Mouse (Mus musculus) spleen, adult 2 months (tissue): ENCODE results near the gene Rab6b.

Experiments used
- CTCF ChIP-seq: fragments of 200-500 bp; IDR thresholded peaks from 2 replicates; pipeline ENCODE4 v1.5.1; 2011; ENCODE audit warnings: mild to moderate bottlenecking, inconsistent platforms; ENCODE audit not compliant: insufficient read depth, insufficient read length, insufficient replicate concordance; ENCODE audit errors: extremely low read depth
- POLR2A ChIP-seq: fragments of 200-500 bp; IDR thresholded peaks from 2 replicates; pipeline ENCODE4 v1.6.1; 2011; ENCODE audit warnings: low read depth, low read length, inconsistent platforms

GRCm38 (mm10) chr9:103214281-103214680 is 102.7 kb downstream of the Rab6b start:
- no peak for TF ChIP-seq POLR2A
- no peak for TF ChIP-seq CTCF
